Mouse (Mus musculus): ENCODE measurements around the gene Tomm40.
"Not testable (repeated sequence)": the region's sequence is repeated elsewhere in the genome, so short reads cannot be mapped to it uniquely, and the experiment has no call there.

The Tomm40 gene

DNA sequence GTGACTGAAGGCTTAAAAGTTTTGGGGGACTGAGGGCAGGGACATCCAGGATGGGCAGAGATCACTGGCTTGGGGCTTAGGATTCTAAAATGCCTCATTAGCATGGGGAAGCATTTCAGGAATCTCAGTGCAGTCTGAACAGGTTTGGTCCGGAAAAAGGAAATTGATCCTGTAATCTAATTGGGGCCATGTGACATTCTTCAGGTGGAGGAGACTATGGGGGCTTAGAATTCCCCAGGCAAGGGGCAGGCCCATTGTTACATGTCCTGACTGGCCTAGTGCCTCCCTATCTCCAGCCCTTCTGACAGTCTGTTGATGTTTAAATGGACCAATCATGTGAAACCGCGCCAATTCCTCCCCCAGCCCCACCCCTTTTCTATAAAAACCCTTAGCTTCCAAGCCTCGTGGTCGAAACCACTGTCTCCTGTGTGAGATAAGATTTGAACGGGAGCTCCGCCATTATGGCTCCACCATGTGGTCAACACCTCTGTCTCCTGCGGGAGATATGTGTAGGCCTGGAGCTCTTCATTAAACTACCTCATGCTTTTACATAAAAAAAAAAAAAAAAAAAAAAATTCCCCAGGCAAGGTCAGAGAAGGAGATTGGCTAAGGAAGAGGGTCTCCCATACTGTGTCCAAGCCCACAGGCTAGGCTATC lies 28.2 kb downstream of the Tomm40 start:
- DNase-seq (ENCODE audit: low read depth), result not testable (repeated sequence)

DNA sequence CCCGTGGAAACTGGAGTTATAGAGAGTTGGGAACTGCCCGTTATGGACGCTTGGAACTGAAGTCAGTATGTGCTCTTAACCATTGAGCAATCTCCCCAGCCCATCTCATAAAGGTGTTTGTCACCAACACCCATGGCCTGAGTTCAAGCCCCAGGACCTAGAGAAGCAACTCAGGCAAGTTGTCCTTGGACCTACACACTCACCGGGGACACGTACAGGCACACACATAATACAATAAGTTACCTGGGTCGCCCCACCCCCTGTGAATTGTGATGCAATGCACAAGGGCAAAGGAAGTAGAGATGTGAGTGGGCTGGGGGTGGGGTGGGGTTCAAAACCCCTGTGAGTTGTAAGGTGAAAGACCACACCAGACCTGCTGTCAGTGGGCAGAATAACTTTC lies 28.7 kb downstream of the Tomm40 start:
- no peak for DNase-seq (ENCODE audit: low read depth)

- no peak for DNase-seq (ENCODE audit: low read depth)
Measured at GRCm38 (mm10) chr7:19685374-19685773, 29.9 kb downstream of the Tomm40 start.

GRCm38 (mm10) chr7:19683771-19684201 lies 31.5 kb downstream of the Tomm40 start:
- no peak for DNase-seq (ENCODE audit: low read depth)

DNA sequence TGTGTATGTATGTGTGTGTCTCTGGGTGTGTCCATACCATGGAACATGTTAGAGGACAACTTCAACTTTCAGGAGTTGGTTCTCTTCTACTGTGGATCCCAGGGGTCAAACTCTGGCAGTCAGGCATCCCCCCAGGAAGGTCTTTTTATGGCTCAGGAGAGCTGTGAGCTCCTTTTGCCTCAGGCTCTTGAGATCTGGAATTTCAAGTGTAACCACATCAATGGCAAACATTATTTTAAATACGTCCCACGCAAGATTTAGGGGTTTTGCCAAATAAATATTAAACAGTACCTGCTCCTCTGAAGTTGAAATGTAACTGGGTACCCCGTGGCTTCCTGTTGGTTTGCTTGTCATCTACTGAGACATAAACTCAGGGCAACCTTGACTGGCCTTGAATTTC lies 32.3 kb downstream of the Tomm40 start:
- no peak for DNase-seq (ENCODE audit: low read depth)

GRCm38 (mm10) chr7:19681202-19681694 lies 34.0 kb downstream of the Tomm40 start, which contains the start of the genes Gm44805 and Apoc4:
TSS of gene Gm44805 (minus strand) at chr7:19681423.
TSS of gene Apoc4 (minus strand) at chr7:19681479.
- no peak for DNase-seq (ENCODE audit: low read depth)

GRCm38 (mm10) chr7:19680702-19681101 lies 34.5 kb downstream of the Tomm40 start:
- no peak for DNase-seq (ENCODE audit: low read depth)

GRCm38 (mm10) chr7:19678901-19679300 lies 36.3 kb downstream of the Tomm40 start:
- DNase-seq (ENCODE audit: low read depth), result no peak

- no peak for DNase-seq (ENCODE audit: low read depth)
Measured at GRCm38 (mm10) chr7:19677872-19678271, 37.4 kb downstream of the Tomm40 start, which contains the start of gene Apoc2. TSS of gene Apoc2 (minus strand) at chr7:19677941.

GRCm38 (mm10) chr7:19676662-19677061 lies 38.6 kb downstream of the Tomm40 start:
- no peak for DNase-seq (ENCODE audit: low read depth)

DNA sequence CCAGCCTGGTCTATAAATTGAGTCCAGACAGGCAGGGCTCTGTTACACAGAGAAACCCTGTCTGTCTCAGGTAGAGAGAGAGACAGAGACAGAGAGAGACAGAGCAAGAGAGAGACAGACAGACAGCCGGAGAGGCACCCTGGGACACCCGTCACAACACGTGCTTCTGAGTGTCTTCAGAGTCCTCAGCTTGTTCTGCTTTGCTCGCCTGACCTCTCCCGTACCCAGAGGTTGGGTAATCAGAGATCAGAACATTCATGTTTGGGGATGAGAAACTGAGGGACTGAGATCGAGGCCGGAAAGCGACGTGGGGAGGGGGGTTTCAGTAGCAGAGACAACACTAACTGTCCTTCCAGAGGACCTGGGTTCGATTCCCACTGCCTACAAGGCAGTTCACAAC lies 39.4 kb downstream of the Tomm40 start:
- DNase-seq (ENCODE audit: low read depth), result no peak

DNA sequence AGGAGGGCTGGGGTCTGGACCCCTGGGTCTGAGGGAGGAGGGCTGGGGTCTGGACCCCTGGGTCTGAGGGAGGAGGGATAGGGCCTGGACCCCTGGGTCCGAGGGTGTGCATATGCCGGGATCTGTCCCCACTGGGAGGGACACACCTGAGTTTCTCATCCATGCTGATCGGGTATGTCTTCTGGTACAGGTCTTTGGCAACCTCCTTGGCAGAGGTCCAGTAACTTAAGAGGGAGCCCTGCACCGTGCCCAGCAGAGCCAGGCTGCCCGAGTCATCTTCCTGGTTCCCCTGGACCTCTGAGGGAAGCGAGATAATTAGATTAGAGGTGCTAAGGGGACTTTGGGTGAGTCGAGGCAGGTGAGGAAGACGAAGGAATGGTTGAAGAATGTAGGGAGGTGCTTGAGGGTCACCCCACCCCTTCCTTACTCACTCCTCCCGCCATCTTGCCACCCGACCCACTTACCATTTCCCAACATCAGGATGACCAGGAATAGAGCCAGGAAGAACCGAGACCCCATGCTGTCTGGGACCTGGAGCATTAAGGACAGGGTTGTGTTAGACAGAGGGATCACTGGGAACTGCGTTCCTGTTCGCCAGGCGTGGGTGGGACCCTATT lies 42.0 kb downstream of the Tomm40 start:
- no peak for DNase-seq (ENCODE audit: low read depth)

- no peak for DNase-seq (ENCODE audit: low read depth)
Measured at GRCm38 (mm10) chr7:19671511-19671910, 43.7 kb downstream of the Tomm40 start.

DNA sequence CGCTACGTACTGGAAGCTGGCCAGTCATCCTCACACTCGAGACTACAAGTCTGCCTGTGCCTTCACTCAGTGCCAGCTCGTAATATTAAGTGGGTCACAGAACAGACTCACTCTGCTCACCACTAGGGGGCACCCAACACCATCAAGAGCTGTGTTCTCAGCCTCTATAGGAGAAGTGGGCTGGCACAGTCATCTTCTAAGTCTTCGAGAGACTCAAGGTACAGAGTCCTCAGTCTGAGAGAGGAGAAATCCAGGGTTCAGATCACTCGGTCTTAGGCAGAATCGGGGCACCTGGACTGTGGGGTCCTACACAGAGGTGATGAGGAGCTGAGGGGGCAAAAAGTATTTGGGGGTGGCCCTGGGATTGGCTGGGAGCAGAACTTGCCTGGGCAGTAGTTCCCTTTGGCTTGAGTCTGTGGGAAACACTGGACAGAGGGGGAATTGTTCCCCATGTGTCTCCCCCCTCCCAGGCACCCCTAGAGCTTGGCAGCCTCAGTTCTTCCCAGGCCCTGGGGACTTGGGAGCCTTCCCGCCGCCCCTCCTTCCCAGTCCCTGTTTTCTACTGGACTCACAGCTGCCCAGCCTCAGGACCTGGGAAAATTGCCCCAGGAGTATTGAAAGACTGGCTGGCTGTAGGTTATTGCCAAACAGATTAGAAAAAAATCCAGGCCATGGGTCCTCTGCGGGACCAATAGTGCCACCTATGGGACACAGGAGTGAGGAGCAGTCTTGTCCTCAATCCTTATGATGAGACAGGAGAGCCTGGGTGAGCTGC lies 46.1 kb downstream of the Tomm40 start:
- peak; percentile 87 for DNase-seq (ENCODE audit: low read depth)

GRCm38 (mm10) chr7:19667434-19667833 lies 47.8 kb downstream of the Tomm40 start:
- DNase-seq (ENCODE audit: low read depth), result no peak

DNA sequence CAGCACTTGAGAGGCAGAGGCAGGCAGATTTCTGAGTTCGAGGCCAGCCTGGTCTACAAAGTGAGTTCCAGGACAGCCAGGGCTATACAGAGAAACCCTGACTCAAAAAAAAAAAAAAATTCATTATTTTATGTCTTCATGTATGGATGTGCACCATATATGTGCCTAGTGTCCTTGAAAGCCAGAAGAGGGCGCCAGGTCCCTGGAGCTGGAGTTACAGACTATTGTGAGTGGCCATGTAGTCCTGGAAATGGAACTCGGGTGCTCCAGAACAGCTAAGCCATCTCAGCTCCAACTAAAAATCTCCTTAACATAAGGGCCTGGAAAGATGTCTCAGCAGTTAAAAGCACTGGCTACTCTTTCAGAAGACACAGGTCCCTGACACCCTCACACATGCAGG lies 48.5 kb downstream of the Tomm40 start:
- no peak for DNase-seq (ENCODE audit: low read depth)

GRCm38 (mm10) chr7:19664955-19665841 lies 50.0 kb downstream of the Tomm40 start, which contains the start of gene Clptm1:
TSS of gene Clptm1 (minus strand) at chr7:19665033.
- DNase-seq (ENCODE audit: low read depth), result peak; percentile 94

DNA sequence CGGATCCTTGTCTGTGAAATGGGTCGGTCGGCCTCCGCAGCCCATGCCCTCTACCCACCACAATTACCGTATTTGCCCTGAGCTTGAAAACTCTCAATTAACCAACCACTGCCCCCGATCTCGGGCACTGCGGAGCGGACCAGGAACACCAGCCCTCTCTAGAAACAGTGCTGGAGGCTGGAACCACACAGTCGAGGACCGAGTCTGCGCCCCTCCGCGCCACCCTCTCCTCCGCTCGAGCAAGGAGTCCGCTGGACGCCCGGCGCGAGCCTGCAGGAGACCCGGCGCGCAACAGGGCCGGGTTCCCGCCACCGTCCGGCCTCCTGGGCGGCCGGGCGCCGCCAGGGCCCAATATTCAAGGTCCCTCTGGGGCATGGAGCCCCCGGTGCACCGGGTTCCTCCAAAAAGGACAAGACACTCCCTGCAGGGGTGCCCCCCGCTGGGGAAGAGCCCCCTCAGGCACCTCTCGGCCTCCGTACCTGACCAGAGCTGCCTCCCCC lies 50.7 kb downstream of the Tomm40 start:
- peak; percentile 3 for DNase-seq (ENCODE audit: low read depth)

DNA sequence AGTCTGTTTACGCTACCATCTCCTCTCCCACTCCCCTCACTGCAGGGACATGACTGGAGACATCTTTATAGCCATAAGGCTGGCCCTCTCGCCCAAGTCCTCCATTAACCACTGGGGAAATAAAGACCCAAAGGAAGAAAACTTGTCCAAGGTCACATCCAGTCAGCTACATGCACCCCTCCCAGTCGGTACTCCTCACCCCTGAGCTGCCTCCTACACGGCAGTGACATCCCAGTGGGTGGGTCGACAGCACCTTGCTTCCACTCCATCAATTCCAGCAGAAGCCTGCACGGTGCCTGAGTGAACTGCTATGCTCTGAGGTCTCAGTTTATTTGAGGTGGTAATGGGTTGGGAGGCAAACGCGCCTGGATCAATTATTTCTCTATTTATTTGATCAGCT lies 51.3 kb downstream of the Tomm40 start:
- DNase-seq (ENCODE audit: low read depth), result no peak

GRCm38 (mm10) chr7:19652614-19653013 lies 62.6 kb downstream of the Tomm40 start:
- DNase-seq (ENCODE audit: low read depth), result no peak
